Mouse (Mus musculus) heart, embryonic 11.5 days (tissue): ENCODE results near the gene Klf1. TPM values are rescaled to one million over a fixed set of nuclear protein-coding genes. Genes with fewer than 3 reads are reported as not detected.

Source experiments
- ATAC-seq: fragments of 200-750 bp; cut with Nextera tagmentation; replicated peaks from 2 replicates; pipeline ENCODE4 v1.8.0; 2017; ENCODE audit warnings: moderate library complexity; ENCODE audit not compliant: insufficient number of reproducible peaks, low FRiP score, low TSS enrichment
- H3K27ac ChIP-seq: fragments of 300-500 bp; sonication (generic); 2 replicates; pipeline ENCODE4 v1.5.1; 2014; ENCODE audit warnings: mild to moderate bottlenecking, low read depth, low read length
- H3K27me3 ChIP-seq: fragments of 300-500 bp; sonication (generic); 2 replicates; pipeline ENCODE4 v1.6.1; 2014; ENCODE audit warnings: mild to moderate bottlenecking, low read length, mixed read lengths; ENCODE audit not compliant: control insufficient read depth, insufficient read depth
- H3K36me3 ChIP-seq: fragments of 300-500 bp; sonication (generic); 2 replicates; pipeline ENCODE4 v1.6.1; 2014; ENCODE audit warnings: mild to moderate bottlenecking, low read length, moderate library complexity, mixed read lengths; ENCODE audit not compliant: control insufficient read depth, insufficient read depth
- H3K4me1 ChIP-seq: fragments of 300-500 bp; sonication (generic); 2 replicates; pipeline ENCODE4 v1.6.1; 2014; ENCODE audit warnings: low read length; ENCODE audit not compliant: control insufficient read depth, insufficient read depth
- H3K4me2 ChIP-seq: fragments of 300-500 bp; sonication (generic); 2 replicates; pipeline ENCODE4 v1.6.1; 2014; ENCODE audit warnings: mild to moderate bottlenecking, moderate library complexity
- H3K4me3 ChIP-seq: fragments of 300-500 bp; sonication (generic); 2 replicates; pipeline ENCODE4 v1.5.1; 2014; ENCODE audit warnings: low read depth, low read length
- H3K9ac ChIP-seq: fragments of 300-500 bp; sonication (generic); 2 replicates; pipeline ENCODE4 v1.6.1; 2014; ENCODE audit warnings: mild to moderate bottlenecking, low read depth, low read length, moderate library complexity
- H3K9me3 ChIP-seq: fragments of 300-500 bp; sonication (generic); replicated peaks from 2 replicates; pipeline ENCODE4 v1.6.1; 2016; ENCODE audit warnings: low read length; ENCODE audit not compliant: control insufficient read depth
- WGBS: fragments of 180-500 bp; shearing (Covaris S2); extraction: QIAGEN DNeasy Blood & Tissue Kit; methylation state at CpG from one replicate; pipeline ENCODE4 v1.1.7; 2014; ENCODE audit not compliant: insufficient replicate concordance; 5-methylcytosine and 5-hydroxymethylcytosine counted together
- polyA plus RNA-seq: library from polyadenylated mRNA; unstranded; fragments of >200 nt; fragmentation: Nextera tagmentation; extraction: Ambion mirVana; gene quantifications from 2 replicates; pipeline ENCODE4 v1.2.1, GENCODE M21; 2014

Klf1 gene
- polyA plus RNA-seq, result 48.7 and 65.0 TPM in 2 replicates

GRCm38 (mm10) chr8:84901752-84902151 lies at the start of gene Klf1:
Gene Klf1, plus strand, starts transcription at chr8:84901928.
- Histone ChIP-seq H3K4me1 (peaks cover 9% of the 10 kb centered on the region), H3K9me3 (no peaks in the 10 kb centered on the region), H3K27ac (peak within 1 kb of the TSS; percentile 90), H3K4me3 (peak within 1 kb of the TSS; percentile 77), H3K4me2 (peak within 1 kb of the TSS; percentile 99), H3K27me3 (peaks cover 11% of the 10 kb centered on the region), H3K36me3 (no peaks in the 10 kb centered on the region), H3K9ac (peak within 1 kb of the TSS; percentile 88)
- WGBS, result 51% methylated on average over 3 of the region's 3 CpGs
- peak; percentile 59 for ATAC-seq

DNA sequence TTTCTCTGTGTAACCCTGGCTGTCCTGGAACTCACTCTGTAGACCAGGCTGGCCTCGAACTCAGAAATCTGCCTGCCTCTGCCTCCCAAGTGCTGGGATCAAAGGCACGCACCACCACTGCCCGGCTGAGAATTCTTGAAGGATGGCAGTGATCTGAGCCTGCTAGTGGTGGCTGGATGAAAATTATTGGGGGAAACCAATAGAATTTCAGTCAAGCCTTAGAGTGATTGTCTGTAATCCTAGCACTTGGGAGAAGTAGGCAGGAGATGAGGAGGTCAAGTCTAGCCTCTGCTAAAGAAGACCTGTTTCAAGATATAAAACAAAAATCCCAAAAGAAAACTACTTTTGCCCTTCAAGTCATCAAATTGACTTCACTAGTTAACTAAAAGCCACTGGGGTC lies 45.3 kb upstream of the Klf1 start:
- Histone ChIP-seq H3K9me3 (no peaks in the 10 kb centered on the region), H3K27me3 (no peaks in the 10 kb centered on the region), H3K4me1 (peaks cover 9% of the 10 kb centered on the region), H3K9ac (no peak overlapping the region), H3K36me3 (peaks cover 10% of the 10 kb centered on the region), H3K4me3 (peak overlapping the region; percentile 97), H3K4me2 (no peak overlapping the region; the same call in 1 of the 2 replicates), H3K27ac (no peak overlapping the region)
- ATAC-seq, result no peak; the same call in 1 of the 2 replicates
- WGBS, result 87% methylated on average over 3 of the region's 3 CpGs

DNA sequence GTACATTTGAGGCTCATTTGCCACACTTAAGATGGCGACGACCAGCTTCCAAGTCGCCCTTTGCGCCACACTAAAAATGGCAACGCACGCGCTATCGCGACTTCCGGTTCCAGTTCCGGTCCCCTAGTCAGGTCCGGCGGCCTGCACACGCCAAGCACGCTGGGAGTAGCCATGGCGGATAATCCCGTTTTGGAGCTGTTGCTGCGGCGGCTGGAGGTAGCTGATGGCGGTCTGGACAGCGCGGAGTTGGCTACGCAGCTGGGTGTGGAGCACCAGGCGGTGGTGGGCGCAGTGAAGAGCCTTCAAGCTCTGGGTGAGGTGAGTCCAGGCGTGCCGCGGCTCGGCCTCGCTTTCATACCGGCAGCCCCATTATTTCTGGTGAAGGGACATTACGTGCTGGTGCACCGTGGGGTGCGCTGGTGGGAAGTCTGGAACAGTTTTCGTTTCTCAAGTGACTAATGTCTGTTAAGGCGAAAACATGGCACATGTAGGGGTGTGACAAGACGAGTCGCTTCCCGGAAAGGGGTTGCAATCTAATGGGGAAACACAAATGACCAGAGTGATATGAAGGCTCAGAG lies 44.8 kb upstream of the Klf1 start, which contains the start of gene Farsa:
Gene Farsa, plus strand, starts transcription at position 126 of the 578 bp plus-strand sequence.
- peaks cover 12% of the 10 kb centered on the region for H3K36me3 ChIP-seq
- H3K4me1 ChIP-seq, result peaks cover 9% of the 10 kb centered on the region
- H3K27me3 ChIP-seq, result no peaks in the 10 kb centered on the region
- H3K9ac ChIP-seq, result peak within 1 kb of the TSS; percentile 96
- H3K9me3 ChIP-seq, result no peaks in the 10 kb centered on the region
- ATAC-seq, result peak; percentile 77
- peak within 1 kb of the TSS; percentile 78 for H3K27ac ChIP-seq
- H3K4me3 ChIP-seq, result peak within 1 kb of the TSS; percentile 97
- WGBS, result under 1% methylated on average over 39 of the region's 39 CpGs
- H3K4me2 ChIP-seq, result peak within 1 kb of the TSS; percentile 77

- Histone ChIP-seq H3K4me1 (peaks cover 14% of the 10 kb centered on the region), H3K9me3 (no peaks in the 10 kb centered on the region), H3K4me2 (peak within 1 kb of the TSS; percentile 98), H3K4me3 (peak within 1 kb of the TSS; percentile 49), H3K27me3 (peaks cover 6% of the 10 kb centered on the region), H3K9ac (peak within 1 kb of the TSS; percentile 68), H3K27ac (no peak within 1 kb of the TSS), H3K36me3 (peaks cover 7% of the 10 kb centered on the region)
- peak; percentile 57 for ATAC-seq
- 12% methylated on average over 46 of the region's 46 CpGs for WGBS
These were observed 30.1 kb upstream of the Klf1 start, which contains the start of gene Syce2 for GRCm38 (mm10) chr8:84871376-84872308. Gene Syce2, plus strand, starts transcription at chr8:84872111.

- 2% methylated on average over 53 of the region's 54 CpGs for WGBS
- ATAC-seq, result peak; percentile 51
- H3K9ac ChIP-seq, result peak overlapping the region; percentile 68
- H3K4me3 ChIP-seq, result peak overlapping the region; percentile 49
- H3K9me3 ChIP-seq, result no peaks in the 10 kb centered on the region
- H3K27ac ChIP-seq, result no peak overlapping the region
- peaks cover 14% of the 10 kb centered on the region for H3K4me1 ChIP-seq
- peak overlapping the region; percentile 98 for H3K4me2 ChIP-seq
- peaks cover 5% of the 10 kb centered on the region for H3K36me3 ChIP-seq
- H3K27me3 ChIP-seq, result peaks cover 6% of the 10 kb centered on the region
These were observed 29.3 kb upstream of the Klf1 start for GRCm38 (mm10) chr8:84872309-84872965.

DNA sequence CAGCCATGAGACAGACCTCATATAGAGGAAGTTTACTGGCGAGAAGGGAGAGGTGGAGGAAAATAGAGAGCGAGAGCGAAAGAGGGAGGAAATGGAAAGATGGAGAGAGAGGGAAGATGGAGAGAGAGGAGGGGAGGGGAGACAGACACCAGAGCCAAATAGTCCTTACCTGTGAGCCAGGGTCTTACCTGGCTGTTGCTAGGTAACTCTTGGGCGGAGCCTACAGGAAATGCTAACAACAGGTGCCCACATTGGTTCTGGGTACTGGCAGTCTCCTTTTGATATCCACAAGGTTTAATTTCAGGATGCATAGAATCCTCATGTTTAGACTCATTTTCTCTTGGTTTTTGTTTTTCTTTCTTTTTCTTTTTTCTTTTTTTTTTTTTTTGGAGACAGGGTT lies 28.7 kb upstream of the Klf1 start:
- H3K9ac ChIP-seq, result peak overlapping the region; percentile 68; the same call in 1 of the 2 replicates
- ATAC-seq, result no peak
- WGBS, result 57% methylated on average over 4 of the region's 4 CpGs

DNA sequence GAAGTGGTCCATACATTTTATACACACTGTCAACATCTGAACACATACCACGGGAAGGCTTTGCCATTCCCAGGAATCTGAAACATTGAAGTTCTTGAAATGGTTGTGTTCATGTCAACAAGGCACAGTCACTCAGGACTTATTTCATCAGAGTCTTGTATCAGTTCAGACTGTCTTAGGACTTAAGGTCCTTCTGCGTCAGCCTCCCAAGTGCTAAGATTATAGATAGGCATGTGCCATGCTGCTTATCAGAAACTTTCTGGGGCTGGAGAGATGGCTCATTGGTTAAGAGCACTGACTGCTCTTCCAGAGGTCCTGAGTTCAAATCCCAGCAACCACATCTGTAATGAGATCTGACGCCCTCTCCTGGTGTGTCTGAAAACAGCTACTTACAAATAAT lies 27.4 kb upstream of the Klf1 start:
- H3K36me3 ChIP-seq, result no peaks in the 10 kb centered on the region

More for the DNA sequence above, 28.7 kb upstream of the Klf1 start:
- peak overlapping the region; percentile 49 for H3K4me3 ChIP-seq
- H3K27me3 ChIP-seq, result peaks cover 6% of the 10 kb centered on the region
- no peak overlapping the region for H3K27ac ChIP-seq
- peaks cover 3% of the 10 kb centered on the region; the same call in 1 of the 2 replicates for H3K36me3 ChIP-seq
- H3K4me1 ChIP-seq, result peaks cover 14% of the 10 kb centered on the region
- H3K4me2 ChIP-seq, result peak overlapping the region; percentile 98
- no peaks in the 10 kb centered on the region for H3K9me3 ChIP-seq

More for the DNA sequence above, 27.4 kb upstream of the Klf1 start:
- no peak overlapping the region for H3K4me3 ChIP-seq
- H3K4me1 ChIP-seq, result peaks cover 14% of the 10 kb centered on the region
- H3K9ac ChIP-seq, result no peak overlapping the region
- no peak overlapping the region for H3K27ac ChIP-seq
- H3K27me3 ChIP-seq, result peaks cover 6% of the 10 kb centered on the region
- H3K9me3 ChIP-seq, result no peaks in the 10 kb centered on the region
- 76% methylated on average over 3 of the region's 3 CpGs for whole genome bisulfite sequencing
- H3K4me2 ChIP-seq, result no peak overlapping the region
- ATAC-seq, result no peak
